Mouse (Mus musculus) CH12.LX (cell line): ENCODE results near the gene Ltbp2.

ENCODE experiments used
- CTCF ChIP-seq, 2 experiments: IDR thresholded peaks in 1 of 2; conservative IDR thresholded peaks in 1 of 2; 2 replicates each; pipeline ENCODE4 v1.5.1; 2011 to 2012; ENCODE audit warnings: low read depth in 2 of 2, low read length in 2 of 2, improper control_type of control experiment in 1 of 2, inconsistent platforms in 1 of 2, mild to moderate bottlenecking in 1 of 2, moderate library complexity in 1 of 2
- EP300 ChIP-seq: IDR thresholded peaks from 2 replicates; pipeline ENCODE4 v1.6.1; 2011; ENCODE audit warnings: low read length, improper control_type of control experiment
- MXI1 ChIP-seq: IDR thresholded peaks from 2 replicates; pipeline ENCODE4 v1.6.1; 2011; ENCODE audit warnings: mild to moderate bottlenecking, low read depth, low read length, improper control_type of control experiment
- PAX5 ChIP-seq: IDR thresholded peaks from 2 replicates; pipeline ENCODE4 v1.6.1; 2012; ENCODE audit warnings: low read length, inconsistent platforms, mixed read lengths
- POLR2A ChIP-seq: IDR thresholded peaks from 2 replicates; pipeline ENCODE4 v1.6.1; 2011; ENCODE audit warnings: low read depth, mild to moderate bottlenecking, improper control_type of control experiment, low read length
- SIN3A ChIP-seq: IDR thresholded peaks from 2 replicates; pipeline ENCODE4 v1.6.1; 2012; ENCODE audit warnings: low read length, improper control_type of control experiment, inconsistent platforms
- TCF12 ChIP-seq: IDR thresholded peaks from 2 replicates; pipeline ENCODE4 v1.6.1; 2014; ENCODE audit warnings: low read depth, mild to moderate bottlenecking, inconsistent platforms, low read length, improper control_type of control experiment
- USF1 ChIP-seq: IDR thresholded peaks from 2 replicates; pipeline ENCODE4 v1.6.1; 2014; ENCODE audit warnings: low read depth, mild to moderate bottlenecking, inconsistent platforms, low read length, improper control_type of control experiment
- ZMIZ1 ChIP-seq: IDR thresholded peaks from 2 replicates; pipeline ENCODE4 v1.6.1; 2012; ENCODE audit warnings: low read depth, mild to moderate bottlenecking, inconsistent platforms, low read length, improper control_type of control experiment

- TF ChIP-seq CTCF (conservative IDR thresholded peaks at IDR 0.05 in 1 of 2, IDR thresholded peaks at IDR 0.05 in 1 of 2; ENCODE audit: low read depth in 2 of 2, low read length in 2 of 2), result no peak
- no peak for TF ChIP-seq POLR2A
- no peak for TF ChIP-seq MXI1
- no peak for TF ChIP-seq USF1
- no peak for TF ChIP-seq ZMIZ1
- TF ChIP-seq SIN3A, result no peak
- no peak for TF ChIP-seq TCF12
- no peak for TF ChIP-seq PAX5
- TF ChIP-seq EP300, result no peak
These were observed 36.4 kb downstream of the Ltbp2 start for GRCm38 (mm10) chr12:84839965-84840364.
